Mouse (Mus musculus) intestine, embryonic 16.5 days (tissue): Measurements from ENCODE around the gene Cbx3. TPM values are rescaled to one million over a fixed set of nuclear protein-coding genes. Genes with fewer than 3 reads are reported as not detected.
"Not testable (repeated sequence)": the region's sequence is repeated elsewhere in the genome, so short reads cannot be mapped to it uniquely, and the experiment has no call there.

ENCODE experiments used
- ATAC-seq: fragments of 200-750 bp; cut with Nextera tagmentation; 2 replicates; pipeline ENCODE4 v1.8.0; 2017; ENCODE audit warnings: moderate TSS enrichment, moderate library complexity
- H3K27ac ChIP-seq: fragments of 300-500 bp; sonication (generic); 2 replicates; pipeline ENCODE4 v1.5.1; 2014; ENCODE audit warnings: mild to moderate bottlenecking, low read length
- H3K27me3 ChIP-seq: fragments of 300-500 bp; sonication (generic); replicated peaks from 2 replicates; pipeline ENCODE4 v1.6.1; 2014; ENCODE audit warnings: low read length, control low read depth, mixed read lengths; ENCODE audit not compliant: control insufficient read depth, insufficient read depth
- H3K36me3 ChIP-seq: fragments of 300-500 bp; sonication (generic); 2 replicates; pipeline ENCODE4 v1.6.1; 2014; ENCODE audit warnings: low read length, control low read depth; ENCODE audit not compliant: control insufficient read depth, insufficient read depth
- H3K4me1 ChIP-seq: fragments of 300-500 bp; sonication (generic); 2 replicates; pipeline ENCODE4 v1.6.1; 2014; ENCODE audit warnings: low read length, control low read depth, mixed read lengths; ENCODE audit not compliant: control insufficient read depth, insufficient read depth
- H3K4me2 ChIP-seq: fragments of 300-500 bp; sonication (generic); 2 replicates; pipeline ENCODE4 v1.6.1; 2014; ENCODE audit warnings: low read depth, low read length, control low read depth
- H3K4me3 ChIP-seq: fragments of 300-500 bp; sonication (generic); 2 replicates; pipeline ENCODE4 v1.5.1; 2014; ENCODE audit warnings: mild to moderate bottlenecking, low read length
- H3K9ac ChIP-seq: fragments of 300-500 bp; sonication (generic); 2 replicates; pipeline ENCODE4 v1.6.1; 2014; ENCODE audit warnings: low read depth, low read length
- H3K9me3 ChIP-seq: fragments of 300-500 bp; sonication (generic); 2 replicates; pipeline ENCODE4 v1.6.1; 2016; ENCODE audit warnings: low read length, control low read depth; ENCODE audit not compliant: control insufficient read depth
- WGBS: fragments of 180-500 bp; shearing (Covaris S2); extraction: QIAGEN DNeasy Blood & Tissue Kit; methylation state at CpG from one replicate; pipeline ENCODE4 v1.1.7; 2014; 5-methylcytosine and 5-hydroxymethylcytosine counted together
- polyA plus RNA-seq: library from polyadenylated mRNA; unstranded; fragments of >200 nt; fragmentation: Nextera tagmentation; extraction: Ambion mirVana; gene quantifications from 2 replicates; pipeline ENCODE4 v1.2.1, GENCODE M21; 2015

Cbx3 gene
- polyA plus RNA-seq, 1 experiment from 2014 or later, result 290 TPM

GRCm38 (mm10) chr6:51484556-51484955 lies 14.4 kb downstream of the Cbx3 start:
- not testable (repeated sequence) for ATAC-seq, H3K36me3 ChIP-seq, H3K4me1 ChIP-seq, H3K9me3 ChIP-seq, H3K4me2 ChIP-seq, H3K27ac ChIP-seq, H3K4me3 ChIP-seq, H3K27me3 ChIP-seq, H3K9ac ChIP-seq
- WGBS, result 87% methylated on average over 8 of the region's 8 CpGs

GRCm38 (mm10) chr6:51485646-51486045 lies 15.5 kb downstream of the Cbx3 start:
- H3K4me3 ChIP-seq, result no peak overlapping the region
- peaks cover 5% of the 10 kb centered on the region; the same call in 1 of the 2 replicates for H3K9me3 ChIP-seq
- no peak for ATAC-seq
- 57% methylated on average over 2 of the region's 2 CpGs for WGBS
- no peak overlapping the region for H3K9ac ChIP-seq
- no peaks in the 10 kb centered on the region for H3K27me3 ChIP-seq
- peaks cover 6% of the 10 kb centered on the region; the same call in 1 of the 2 replicates for H3K36me3 ChIP-seq
- no peak overlapping the region for H3K4me2 ChIP-seq
- no peak overlapping the region for H3K27ac ChIP-seq
- H3K4me1 ChIP-seq, result no peaks in the 10 kb centered on the region

- Histone ChIP-seq H3K4me3 (no peak overlapping the region), H3K36me3 (peaks cover 6% of the 10 kb centered on the region; the same call in 1 of the 2 replicates), H3K4me2 (no peak overlapping the region), H3K9me3 (peaks cover 5% of the 10 kb centered on the region; the same call in 1 of the 2 replicates), H3K27me3 (no peaks in the 10 kb centered on the region), H3K4me1 (no peaks in the 10 kb centered on the region), H3K9ac (no peak overlapping the region), H3K27ac (no peak overlapping the region)
- WGBS, result 41% methylated on average over 7 of the region's 7 CpGs
- ATAC-seq, result no peak
Measured at GRCm38 (mm10) chr6:51486076-51486710, 16.0 kb downstream of the Cbx3 start.

GRCm38 (mm10) chr6:51486731-51487130 lies 16.6 kb downstream of the Cbx3 start:
- no peak for ATAC-seq
- Histone ChIP-seq H3K36me3 (peaks cover 6% of the 10 kb centered on the region; the same call in 1 of the 2 replicates), H3K27me3 (no peaks in the 10 kb centered on the region), H3K9me3 (peaks cover 5% of the 10 kb centered on the region; the same call in 1 of the 2 replicates), H3K4me2 (no peak overlapping the region), H3K4me3 (no peak overlapping the region), H3K9ac (no peak overlapping the region), H3K27ac (no peak overlapping the region), H3K4me1 (no peaks in the 10 kb centered on the region)
- 96% methylated on average over 5 of the region's 5 CpGs for WGBS

DNA sequence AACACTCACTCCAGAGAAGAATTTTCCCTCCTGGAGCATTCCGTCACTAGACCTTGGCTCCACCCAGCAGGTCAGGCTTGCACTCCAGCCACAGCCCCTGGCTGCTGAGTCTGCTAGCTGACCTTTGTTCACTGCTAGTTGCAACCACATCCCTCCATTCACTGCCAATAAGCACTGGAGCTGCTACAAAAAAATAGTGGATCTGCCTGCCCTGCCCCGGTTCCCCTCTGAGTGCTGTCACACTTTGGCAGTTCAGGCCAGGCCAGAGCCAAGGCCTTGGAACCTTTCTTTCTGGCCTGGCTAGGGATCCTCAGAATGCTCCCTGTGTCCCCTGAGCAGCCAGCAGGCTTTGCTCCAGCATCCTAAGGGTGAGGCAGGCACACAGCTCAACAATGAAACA lies 19.6 kb downstream of the Cbx3 start:
- WGBS, result 22% methylated on average over 2 of the region's 2 CpGs
- H3K4me2 ChIP-seq, result no peak overlapping the region

DNA sequence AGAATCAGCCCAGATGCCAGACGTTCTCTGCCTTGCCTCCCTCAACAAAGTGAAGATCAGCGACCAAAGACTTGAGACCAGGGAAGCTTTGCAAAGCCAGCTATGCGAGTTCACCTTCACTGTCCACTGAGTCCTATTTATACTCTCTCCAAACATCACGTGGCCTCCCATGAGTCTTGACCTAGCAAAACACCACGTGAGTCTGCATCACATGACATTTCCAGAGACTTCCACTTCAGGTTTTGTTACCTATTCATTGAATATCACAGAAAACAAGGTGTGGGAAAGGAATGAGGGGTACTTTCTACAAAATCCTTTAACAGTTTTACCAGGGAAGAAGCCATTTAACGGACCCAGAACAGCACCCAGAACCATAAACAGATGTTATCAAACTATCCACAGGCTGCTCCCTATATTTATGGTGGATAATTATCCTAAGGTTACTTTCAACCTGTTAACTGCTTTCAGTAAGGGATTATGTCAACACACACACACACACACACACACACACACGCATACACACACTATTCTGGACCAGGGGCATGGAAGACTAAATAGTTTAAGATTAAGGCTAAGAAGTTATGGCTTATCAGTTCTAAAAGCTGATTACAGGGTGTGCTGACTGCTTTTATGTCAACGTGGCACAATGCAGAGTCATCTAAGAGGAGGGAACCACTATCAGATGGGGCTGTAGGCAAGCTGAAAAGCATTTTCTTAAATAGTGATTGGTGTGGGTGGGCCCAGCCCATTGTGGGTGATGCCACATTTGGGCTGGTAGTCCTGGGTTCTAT lies 27.4 kb downstream of the Cbx3 start:
- no peak overlapping the region for H3K4me2 ChIP-seq
- H3K4me3 ChIP-seq, result no peak overlapping the region
- ATAC-seq, result peak; percentile 71
- no peaks in the 10 kb centered on the region for H3K9me3 ChIP-seq
- WGBS, result 56% methylated on average over 8 of the region's 8 CpGs
- H3K4me1 ChIP-seq, result no peaks in the 10 kb centered on the region
- H3K9ac ChIP-seq, result no peak overlapping the region
- H3K27ac ChIP-seq, result no peak overlapping the region
- no peaks in the 10 kb centered on the region for H3K36me3 ChIP-seq
- no peaks in the 10 kb centered on the region for H3K27me3 ChIP-seq

More for the DNA sequence above, 19.6 kb downstream of the Cbx3 start:
- no peak overlapping the region for H3K9ac ChIP-seq
- H3K4me1 ChIP-seq, result no peaks in the 10 kb centered on the region
- peaks cover 5% of the 10 kb centered on the region; the same call in 1 of the 2 replicates for H3K9me3 ChIP-seq
- no peak overlapping the region for H3K4me3 ChIP-seq
- H3K27me3 ChIP-seq, result no peaks in the 10 kb centered on the region
- no peak overlapping the region for H3K27ac ChIP-seq
- peak; percentile 82 for ATAC-seq
- no peaks in the 10 kb centered on the region for H3K36me3 ChIP-seq

GRCm38 (mm10) chr6:51505671-51506070 lies 35.5 kb downstream of the Cbx3 start:
- Histone ChIP-seq H3K9ac (no peak overlapping the region), H3K4me2 (no peak overlapping the region), H3K4me3 (no peak overlapping the region), H3K27ac (no peak overlapping the region), H3K4me1 (no peaks in the 10 kb centered on the region), H3K36me3 (no peaks in the 10 kb centered on the region), H3K9me3 (no peaks in the 10 kb centered on the region), H3K27me3 (no peaks in the 10 kb centered on the region)
- 40% methylated on average over 1 of the region's 1 CpGs for WGBS
- no peak for ATAC-seq

DNA sequence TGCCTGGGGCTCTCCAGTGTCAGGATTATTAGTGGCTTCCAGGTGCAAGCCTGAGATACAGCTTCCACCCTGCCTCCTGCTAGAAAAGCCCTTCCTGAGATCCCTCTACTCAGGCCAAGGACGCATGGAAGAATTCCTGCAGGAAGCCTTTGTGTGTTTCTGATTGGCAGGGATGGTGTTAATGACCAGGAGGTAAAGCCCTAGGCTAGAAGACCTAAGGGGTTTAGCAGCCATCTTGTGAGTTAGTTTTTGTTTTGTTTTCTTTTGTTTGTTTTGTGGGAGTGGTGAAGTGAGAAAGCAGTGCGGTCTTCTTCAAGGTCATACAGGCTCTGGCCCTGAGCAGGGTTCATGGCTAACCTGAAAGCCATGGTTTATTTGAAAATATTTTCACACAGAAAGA lies 37.4 kb downstream of the Cbx3 start:
- Histone ChIP-seq H3K4me3 (no peak overlapping the region), H3K4me2 (no peak overlapping the region), H3K36me3 (no peaks in the 10 kb centered on the region), H3K9ac (no peak overlapping the region), H3K27ac (no peak overlapping the region), H3K27me3 (no peaks in the 10 kb centered on the region), H3K4me1 (no peaks in the 10 kb centered on the region), H3K9me3 (no peaks in the 10 kb centered on the region)
- ATAC-seq, result no peak
- 78% methylated on average over 2 of the region's 2 CpGs for WGBS

- 26% methylated on average over 18 of the region's 18 CpGs for whole genome bisulfite sequencing
- 0 out of 2 replicates have a peak overlapping the region, but pooled peaks have one; percentile 17 for H3K9ac ChIP-seq
Measured at GRCm38 (mm10) chr6:51508750-51509648, 38.8 kb downstream of the Cbx3 start.

More at GRCm38 (mm10) chr6:51508750-51509648, 38.8 kb downstream of the Cbx3 start:
- Histone ChIP-seq H3K4me2 (peak overlapping the region; percentile 43), H3K27me3 (no peaks in the 10 kb centered on the region), H3K27ac (no peak overlapping the region), H3K4me3 (peak overlapping the region; percentile 16; the same call in 1 of the 2 replicates), H3K9me3 (no peaks in the 10 kb centered on the region), H3K36me3 (no peaks in the 10 kb centered on the region), H3K4me1 (no peaks in the 10 kb centered on the region)
- no peak for ATAC-seq
